Mouse (Mus musculus) lung, postnatal 14 days (tissue): ENCODE measurements around the gene Antxr1.

Source experiments
- DNase-seq: peaks from one replicate; pipeline ENCODE4 v3.0.0; 2021

Antxr1 gene

GRCm38 (mm10) chr6:87244117-87245100, 91.2 kb downstream of the Antxr1 start:
- no peak for DNase-seq

GRCm38 (mm10) chr6:87237260-87237659, 98.4 kb downstream of the Antxr1 start:
- DNase-seq: no peak

- DNase-seq: no peak
These were observed 99.6 kb downstream of the Antxr1 start for GRCm38 (mm10) chr6:87236061-87236460.

GRCm38 (mm10) chr6:87233111-87233510, 102.5 kb downstream of the Antxr1 start:
- DNase-seq: no peak

- no peak for DNase-seq
These were observed 105.6 kb downstream of the Antxr1 start for GRCm38 (mm10) chr6:87230041-87230440.

GRCm38 (mm10) chr6:87227940-87228339, 107.7 kb downstream of the Antxr1 start:
- DNase-seq: no peak

DNA sequence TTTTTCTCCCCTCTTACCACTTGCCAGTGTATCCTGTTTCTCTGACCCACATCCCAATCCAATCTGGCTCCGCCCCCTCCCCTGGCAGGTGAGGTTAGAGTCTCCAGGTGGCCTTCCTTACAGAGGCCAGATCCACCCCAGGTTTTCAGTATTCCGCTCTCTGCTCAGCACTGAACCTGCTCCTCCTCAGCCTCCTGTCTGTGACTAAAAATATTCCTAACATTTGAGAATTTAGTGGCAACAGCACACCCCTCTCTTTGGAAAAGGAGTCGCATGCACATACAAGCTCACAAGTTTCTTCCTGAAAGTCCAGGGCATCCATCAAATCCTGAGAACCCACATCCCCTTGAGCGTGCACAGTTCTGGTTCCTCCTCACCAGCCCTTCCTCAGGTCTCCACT, 109.3 kb downstream of the Antxr1 start:
- no peak for DNase-seq

GRCm38 (mm10) chr6:87225286-87225685, 110.3 kb downstream of the Antxr1 start:
- DNase-seq: no peak

- peak; percentile 62 for DNase-seq
These were observed 112.6 kb downstream of the Antxr1 start for GRCm38 (mm10) chr6:87222854-87223631.

DNA sequence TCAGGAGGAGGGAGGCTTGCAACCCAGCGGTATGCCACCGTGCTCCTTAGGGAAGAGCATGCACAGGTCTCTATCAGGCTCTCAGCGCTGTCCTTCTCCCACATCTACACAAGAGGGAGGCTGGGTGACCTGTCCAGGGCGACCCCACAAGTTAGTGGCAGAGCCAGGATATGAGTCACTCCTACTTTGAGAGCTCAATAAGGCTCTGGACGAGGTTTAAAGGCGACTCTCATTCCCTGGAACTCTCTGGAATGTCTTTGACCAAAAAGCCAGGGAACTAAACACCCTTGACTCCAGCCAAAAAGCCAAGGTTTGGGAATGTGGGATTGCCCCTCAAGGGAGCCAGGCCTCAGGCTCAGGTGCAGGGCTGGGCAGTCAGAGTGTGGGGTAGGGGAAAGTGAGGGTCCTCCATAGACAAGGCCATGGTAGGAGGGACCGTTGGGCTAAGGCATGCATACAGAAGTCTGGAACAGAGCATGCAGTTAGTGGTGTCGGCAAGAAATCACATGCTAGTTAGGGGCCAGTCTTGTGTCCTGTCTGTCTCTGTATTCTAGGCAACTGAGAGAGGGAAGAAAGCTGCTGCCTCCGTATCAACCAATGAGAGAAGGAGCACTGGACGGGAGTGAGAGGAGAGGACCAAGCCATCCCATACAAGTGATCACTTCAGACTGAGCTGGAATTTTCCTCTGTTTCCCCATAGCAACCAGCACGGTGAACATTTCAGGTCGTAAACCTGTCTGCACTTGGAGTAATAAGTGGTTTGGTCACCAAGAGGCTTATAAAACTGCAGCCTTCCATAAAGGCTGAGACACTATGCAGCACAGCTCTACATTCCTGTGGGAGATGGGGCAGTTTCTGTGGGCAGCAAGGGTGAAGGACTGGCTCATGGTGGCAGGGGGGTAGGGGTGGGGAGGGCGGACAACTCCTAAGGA, 116.3 kb downstream of the Antxr1 start:
- no peak for DNase-seq

DNA sequence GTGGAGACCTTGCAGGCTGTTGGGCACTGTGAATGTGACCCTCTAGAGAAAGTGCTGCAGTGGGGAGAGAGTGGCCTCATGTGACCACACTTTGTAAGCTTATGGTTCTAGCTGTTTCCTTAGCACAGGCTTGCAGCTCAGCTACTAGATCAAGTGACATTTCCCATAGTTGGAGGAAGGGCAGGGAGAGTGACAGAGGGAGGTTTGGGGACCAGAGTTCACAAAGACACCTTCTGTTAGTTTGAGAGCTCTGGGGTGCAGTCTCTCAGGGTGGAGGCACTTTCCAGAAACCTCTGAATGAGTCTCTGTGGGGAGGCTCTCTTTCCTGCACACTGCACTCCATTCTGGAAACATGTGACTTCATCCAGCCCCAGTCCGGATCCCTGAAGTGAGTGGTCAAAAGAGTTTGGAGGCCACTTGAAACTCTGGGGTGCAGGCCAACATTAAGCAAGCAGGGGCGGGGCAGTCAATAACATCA, 119.5 kb downstream of the Antxr1 start:
- DNase-seq: peak; percentile 59

GRCm38 (mm10) chr6:87213262-87213661, 122.4 kb downstream of the Antxr1 start:
- DNase-seq: peak; percentile 41

- no peak for DNase-seq
These were observed 124.1 kb downstream of the Antxr1 start for GRCm38 (mm10) chr6:87211551-87211950.

DNA sequence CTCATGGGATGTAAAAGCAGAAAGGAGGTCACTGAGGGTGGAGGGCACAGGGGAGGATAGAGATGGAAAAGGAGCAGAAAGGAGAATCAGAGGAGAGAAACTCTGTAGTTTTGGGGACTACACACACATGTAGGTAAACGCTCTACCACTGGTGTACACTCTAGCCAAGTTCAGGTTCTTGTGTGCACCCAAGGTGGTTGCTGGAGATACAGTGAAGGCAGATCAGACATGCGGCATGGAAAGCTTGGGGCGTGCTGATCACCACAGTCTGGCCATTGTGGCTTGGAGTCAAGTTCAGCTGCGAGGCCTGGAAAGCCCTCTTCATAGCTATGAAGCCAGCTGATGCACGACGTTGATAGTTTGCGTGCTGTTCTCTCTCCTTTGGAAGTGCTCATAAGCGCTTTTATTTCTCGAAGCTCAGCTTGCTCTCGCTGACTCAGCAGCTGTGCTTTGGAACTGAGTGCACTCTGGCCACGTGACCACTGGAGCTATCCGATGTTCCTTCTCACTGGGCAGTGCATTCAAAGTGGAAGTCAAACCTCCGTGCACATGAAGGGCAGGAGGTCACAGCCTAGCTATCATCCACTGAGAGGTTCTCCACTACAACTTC, 128.1 kb downstream of the Antxr1 start:
- peak; percentile 68 for DNase-seq

- no peak for DNase-seq
These were observed 128.8 kb downstream of the Antxr1 start for GRCm38 (mm10) chr6:87206790-87207189.

GRCm38 (mm10) chr6:87203467-87203866, 132.2 kb downstream of the Antxr1 start:
- DNase-seq: no peak

DNA sequence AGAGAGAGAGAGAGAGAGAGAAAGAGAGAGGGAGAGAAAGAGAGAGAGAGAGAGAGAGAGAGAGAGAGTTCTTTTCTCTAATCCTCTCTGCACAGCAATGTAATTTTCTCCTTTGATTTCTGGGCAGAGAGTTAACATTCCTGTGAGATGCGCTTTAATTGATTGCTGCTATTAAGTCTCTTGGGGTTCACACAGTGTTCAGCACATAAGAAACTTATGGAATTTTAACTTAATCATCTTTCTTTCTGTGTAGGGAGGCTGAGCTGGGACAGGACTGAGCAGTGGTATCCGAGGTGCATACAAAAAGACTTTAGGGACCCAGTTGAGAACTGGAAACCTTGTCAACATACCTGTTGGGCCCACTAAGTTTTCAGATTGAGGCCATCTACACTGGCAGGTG, 132.6 kb downstream of the Antxr1 start:
- no peak for DNase-seq

- DNase-seq: no peak
These were observed 133.5 kb downstream of the Antxr1 start for GRCm38 (mm10) chr6:87202048-87202605.

- peak; percentile 49 for DNase-seq
These were observed 145.9 kb downstream of the Antxr1 start for GRCm38 (mm10) chr6:87189755-87190154.

DNA sequence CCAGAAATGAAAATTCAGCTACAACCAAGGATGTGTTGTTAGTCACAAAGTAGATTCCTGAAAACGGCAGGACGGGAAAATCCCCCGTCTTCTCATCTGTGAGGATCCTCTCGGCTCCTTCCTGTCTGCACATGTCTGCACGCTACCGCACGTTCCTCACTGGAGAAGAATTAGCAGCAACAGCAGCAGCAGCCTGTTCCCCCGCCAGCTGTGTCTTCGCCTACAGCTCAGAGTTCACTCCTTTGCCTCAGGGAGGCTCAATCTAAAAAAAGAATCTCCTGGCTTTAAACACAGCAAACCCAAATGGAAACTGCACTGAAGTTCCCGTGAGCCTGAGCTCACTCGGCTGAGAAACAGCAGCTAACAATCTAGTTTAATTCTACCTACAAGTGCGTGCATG, 148.6 kb downstream of the Antxr1 start:
- DNase-seq: peak; percentile 33

DNA sequence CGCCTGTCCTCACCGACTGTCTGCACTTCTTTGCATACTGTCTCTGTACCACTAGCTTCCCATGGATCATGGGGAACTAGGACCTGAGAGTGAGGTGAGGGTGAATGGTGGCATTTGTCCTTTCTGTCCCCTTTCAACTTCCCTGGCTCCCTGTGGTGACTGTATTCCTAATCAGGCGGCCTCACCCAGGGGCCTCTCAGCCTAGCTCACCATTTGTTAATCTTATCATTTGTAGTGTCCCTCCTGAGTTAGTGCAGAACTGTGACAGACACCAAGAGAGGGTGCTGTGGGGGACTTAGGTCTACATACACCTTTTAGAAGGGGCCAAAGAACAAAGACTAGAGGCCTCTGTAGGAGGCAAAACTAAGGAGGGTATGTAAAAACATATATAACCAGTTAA, 151.2 kb downstream of the Antxr1 start:
- no peak for DNase-seq

- no peak for DNase-seq
These were observed 151.6 kb downstream of the Antxr1 start for GRCm38 (mm10) chr6:87183981-87184380.
